Mouse (Mus musculus) thymus, postnatal 36 days (tissue): Measurements from ENCODE around the gene Kctd2.
A peak's percentile ranks its signal among the peaks of the same experiment; 100 is the strongest.
"Not testable (repeated sequence)": the region's sequence is repeated elsewhere in the genome, so short reads cannot be mapped to it uniquely, and the experiment has no call there.

Experiments
- DNase-seq, 2 experiments: peaks; one replicate each; pipeline ENCODE4 v3.0.0; 2022; ENCODE audit warnings: mixed read lengths in 2 of 2

Gene Kctd2

GRCm38 (mm10) chr11:115419531-115420237 is at the start of gene Kctd2, which contains the start of gene Atp5h:
Gene Kctd2, plus strand, starts transcription at chr11:115420128.
Gene Atp5h, minus strand, starts transcription at chr11:115419962.
- peak; percentile 92 to 96 for DNase-seq

- DNase-seq, result no peak
Measured at GRCm38 (mm10) chr11:115370368-115370767, 49.6 kb upstream of the Kctd2 start.

GRCm38 (mm10) chr11:115371354-115371753 is 48.6 kb upstream of the Kctd2 start:
- no peak for DNase-seq

- no peak for DNase-seq
Measured at GRCm38 (mm10) chr11:115372015-115372414, 47.9 kb upstream of the Kctd2 start.

- DNase-seq, result no peak
Measured at GRCm38 (mm10) chr11:115372737-115373136, 47.2 kb upstream of the Kctd2 start.

GRCm38 (mm10) chr11:115373805-115374694 is 45.9 kb upstream of the Kctd2 start:
- no peak for DNase-seq

GRCm38 (mm10) chr11:115374695-115375425 is 45.1 kb upstream of the Kctd2 start:
- no peak for DNase-seq

- no peak for DNase-seq
Measured at GRCm38 (mm10) chr11:115376722-115377121, 43.2 kb upstream of the Kctd2 start.

- no peak for DNase-seq
Measured at GRCm38 (mm10) chr11:115377254-115377653, 42.7 kb upstream of the Kctd2 start.

- DNase-seq, result no peak
Measured at GRCm38 (mm10) chr11:115377854-115378253, 42.1 kb upstream of the Kctd2 start.

- no peak for DNase-seq
Measured at GRCm38 (mm10) chr11:115381276-115381675, 38.7 kb upstream of the Kctd2 start.

- DNase-seq, result peak; percentile 56 to 69
Measured at GRCm38 (mm10) chr11:115381743-115382539, 38.0 kb upstream of the Kctd2 start, which contains the start of gene Cdr2l. Gene Cdr2l, plus strand, starts transcription at chr11:115381916.

- no peak for DNase-seq
Measured at GRCm38 (mm10) chr11:115382891-115383290, 37.0 kb upstream of the Kctd2 start.

GRCm38 (mm10) chr11:115383701-115384474 is 36.0 kb upstream of the Kctd2 start:
- DNase-seq, result no peak

- DNase-seq, result no peak
Measured at GRCm38 (mm10) chr11:115384587-115384986, 35.3 kb upstream of the Kctd2 start.

- not testable (repeated sequence) for DNase-seq
Measured at GRCm38 (mm10) chr11:115386859-115387258, 33.1 kb upstream of the Kctd2 start.

- no peak for DNase-seq
Measured at GRCm38 (mm10) chr11:115391358-115391757, 28.6 kb upstream of the Kctd2 start.

- no peak for DNase-seq
Measured at GRCm38 (mm10) chr11:115393721-115394325, 26.1 kb upstream of the Kctd2 start.

- DNase-seq, result no peak
Measured at GRCm38 (mm10) chr11:115398085-115398484, 21.8 kb upstream of the Kctd2 start.

- no peak for DNase-seq
Measured at GRCm38 (mm10) chr11:115400126-115400525, 19.8 kb upstream of the Kctd2 start.
